Mouse (Mus musculus) lung, adult 2 months (tissue): ENCODE measurements at regions not wholly inside any gene's neighbourhood (a gene's known extent, or its start where the extent isn't known, plus 50 kb on each side); places are given as distances from the start of the nearest gene placed in this dataset.

Experiments
- DNase-seq: peaks from one replicate; pipeline ENCODE4 v3.0.0; 2022
- H3K4me1 ChIP-seq: fragments of 200-500 bp; 2 replicates; pipeline ENCODE4 v1.6.1; 2011; ENCODE audit warnings: low read length; ENCODE audit not compliant: control insufficient read depth, insufficient read depth
- H3K4me3 ChIP-seq: fragments of 200-500 bp; replicated peaks from 2 replicates; pipeline ENCODE3; 2011; ENCODE audit warnings: low read depth, mild to moderate bottlenecking, control low read depth, low read length; ENCODE audit errors: extremely low read depth
- CTCF ChIP-seq: fragments of 200-500 bp; IDR thresholded peaks from 2 replicates; pipeline ENCODE4 v1.5.1; 2011; ENCODE audit warnings: mild to moderate bottlenecking, low read length, control low read depth; ENCODE audit not compliant: insufficient read depth
- POLR2A ChIP-seq: fragments of 200-500 bp; IDR thresholded peaks from 2 replicates; pipeline ENCODE4 v1.6.1; 2011; ENCODE audit warnings: low read depth, mild to moderate bottlenecking, control low read depth, low read length, borderline replicate concordance; ENCODE audit errors: extremely low read depth
- WGBS: fragments of 180-500 bp; shearing (Covaris S2); methylation state at CpG from one replicate; pipeline ENCODE4 v1.1.7; 2018; 5-methylcytosine and 5-hydroxymethylcytosine counted together

DNA sequence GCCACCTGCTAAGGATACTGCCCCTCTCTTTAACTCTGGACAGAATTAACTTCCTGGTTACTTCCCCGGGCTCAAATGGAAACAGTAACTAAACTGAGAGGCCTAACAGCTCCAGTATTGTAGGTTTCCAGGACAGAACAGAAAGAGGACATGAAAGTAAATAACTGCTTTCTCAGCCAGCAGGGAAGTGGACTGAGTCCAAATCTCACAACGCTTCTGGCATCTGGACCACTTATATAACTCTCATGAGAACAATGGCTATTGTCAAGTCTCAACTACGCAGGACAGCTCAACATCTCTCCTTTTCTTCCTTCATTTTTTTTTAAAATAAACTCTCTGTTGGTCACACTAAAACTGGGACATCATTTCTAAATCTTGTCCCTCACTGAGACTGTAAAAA, 594.8 kb downstream of the Rapgef2 start:
- Histone ChIP-seq H3K4me1 (no peaks in the 10 kb centered on the region), H3K4me3 (no peak overlapping the region)
- WGBS = 13% methylated on average over 3 of the region's 3 CpGs
- TF ChIP-seq CTCF (no peak), POLR2A (no peak)
- DNase-seq = no peak

DNA sequence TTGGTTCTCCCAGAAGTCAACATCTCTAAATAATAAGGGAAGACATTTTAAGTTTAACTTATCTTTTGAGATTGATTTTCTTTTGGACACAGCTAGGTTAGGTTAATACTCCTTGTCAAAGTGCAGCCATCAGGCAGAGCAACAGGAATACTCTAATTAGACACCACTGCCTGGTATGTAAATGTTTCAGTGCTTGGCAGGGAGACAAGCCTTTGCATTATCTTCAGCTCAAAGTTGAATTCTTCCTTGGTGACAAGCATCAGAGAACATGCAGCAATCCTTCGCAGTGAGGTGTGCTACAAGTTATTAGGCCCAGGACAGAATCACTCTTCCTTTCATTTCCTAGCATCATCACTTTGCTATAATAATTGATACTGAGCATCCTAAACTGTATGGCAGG, 608.7 kb downstream of the Rapgef2 start:
- no peak overlapping the region for H3K4me3 ChIP-seq
- no peaks in the 10 kb centered on the region for H3K4me1 ChIP-seq
- WGBS = 95% methylated on average over 1 of the region's 1 CpGs
- no peak for DNase-seq
- no peak for TF ChIP-seq POLR2A
- no peak for TF ChIP-seq CTCF

DNA sequence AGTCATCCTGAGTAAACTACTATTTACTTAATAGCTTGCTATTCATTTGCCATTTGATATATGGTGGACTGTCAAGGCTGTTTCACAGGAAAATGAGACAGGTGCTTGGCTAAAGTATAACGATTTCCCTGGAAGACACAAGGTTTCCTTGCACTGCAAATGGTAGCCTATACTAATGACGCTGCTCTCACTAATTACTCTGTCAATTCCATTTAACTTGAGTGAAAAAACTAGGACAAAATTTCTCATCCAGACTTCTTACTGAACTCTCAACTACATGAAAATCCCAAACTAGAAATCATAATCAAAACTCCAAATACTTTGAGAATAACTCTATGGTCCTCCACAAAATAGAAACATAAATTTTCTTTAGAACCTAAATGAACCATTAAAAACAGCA, 609.5 kb downstream of the Rapgef2 start:
- no peaks in the 10 kb centered on the region for H3K4me1 ChIP-seq
- no peak overlapping the region for H3K4me3 ChIP-seq
- 88% methylated on average over 2 of the region's 2 CpGs for WGBS
- TF ChIP-seq POLR2A (no peak), CTCF (no peak)
- no peak for DNase-seq

DNA sequence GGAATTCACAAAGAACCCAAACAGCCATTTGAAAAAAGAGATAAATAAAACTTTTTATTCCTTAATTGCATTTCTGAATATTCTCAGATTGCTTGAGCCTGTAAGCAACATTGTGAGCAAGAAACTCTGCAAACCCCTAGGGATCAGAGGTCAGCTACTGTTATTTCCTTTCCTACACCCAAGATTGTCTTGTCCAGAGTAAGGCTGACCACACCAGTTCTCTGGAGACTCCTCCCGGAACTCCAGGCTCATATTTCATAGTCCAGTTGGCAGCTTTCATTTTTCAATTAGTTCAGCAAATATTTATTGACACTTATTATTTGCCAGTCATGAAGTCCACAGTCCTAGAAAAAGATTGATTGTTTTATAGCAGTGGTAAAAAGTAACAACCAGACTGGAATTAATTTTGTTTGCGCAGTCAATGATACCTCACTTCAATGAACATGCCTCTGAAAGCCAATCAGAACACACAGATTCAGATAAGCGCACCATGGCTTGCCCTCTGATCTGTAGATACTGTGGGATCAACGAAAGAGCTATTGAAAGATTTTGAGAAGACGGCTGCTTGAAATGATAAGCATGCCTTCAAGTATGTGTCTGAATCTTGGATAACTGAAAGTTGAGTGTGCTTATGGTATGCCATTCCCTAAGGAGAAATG, 611.7 kb downstream of the Rapgef2 start:
- DNase-seq = no peak
- TF ChIP-seq CTCF = no peak
- no peak for TF ChIP-seq POLR2A
- Histone ChIP-seq H3K4me3 (no peak overlapping the region), H3K4me1 (no peaks in the 10 kb centered on the region)
- 63% methylated on average over 5 of the region's 5 CpGs for WGBS

DNA sequence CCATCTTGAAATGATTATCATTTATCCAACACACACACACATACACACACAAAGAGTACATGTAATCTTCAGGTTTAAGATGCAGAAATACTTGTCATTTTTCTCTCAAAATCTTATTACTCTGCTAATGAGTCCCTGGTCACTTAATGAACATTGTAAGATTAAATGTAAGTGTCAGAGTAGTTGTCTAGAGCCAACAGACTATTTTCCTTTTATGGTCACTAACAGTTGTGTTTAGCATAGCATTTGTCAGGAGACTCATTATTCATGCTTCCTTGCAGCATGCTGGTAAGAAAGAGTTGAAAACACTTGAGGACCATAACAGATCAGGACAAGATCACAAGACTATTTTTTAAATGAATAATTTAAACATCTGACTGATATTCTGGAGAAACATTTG, 618.3 kb downstream of the Rapgef2 start:
- DNase-seq = no peak
- TF ChIP-seq POLR2A (no peak), CTCF (no peak)
- H3K4me3 ChIP-seq = no peak overlapping the region

DNA sequence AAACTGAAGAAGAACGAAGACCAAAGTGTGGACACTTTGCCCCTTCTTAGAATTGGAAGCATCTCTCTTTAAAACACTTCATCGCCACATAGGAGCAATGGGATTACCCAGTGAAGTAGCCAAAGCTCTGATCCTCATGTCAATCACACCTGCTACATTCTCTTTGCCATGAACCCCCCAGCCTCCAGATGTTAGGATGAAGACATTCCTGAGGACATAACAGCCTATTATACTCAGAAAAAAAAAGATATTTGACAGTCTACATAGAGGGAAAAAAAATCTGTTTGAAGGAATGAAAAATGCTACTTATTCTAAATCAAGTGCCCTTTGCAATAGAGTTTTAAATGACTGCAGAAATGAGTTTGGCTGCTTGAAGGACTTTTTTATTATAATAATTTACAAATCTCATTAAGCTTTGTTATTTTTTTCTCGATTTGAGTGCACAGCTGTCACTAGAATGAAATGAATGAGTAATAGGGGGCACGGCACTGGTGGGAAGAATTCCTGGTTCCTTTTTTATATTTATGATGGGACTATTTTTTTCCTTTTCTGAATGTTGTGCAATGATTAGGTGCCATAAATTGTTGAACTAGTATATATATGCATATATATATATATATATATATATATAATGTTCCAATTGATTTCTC, 618.8 kb downstream of the Rapgef2 start:
- no peaks in the 10 kb centered on the region for H3K4me1 ChIP-seq
- no peak for DNase-seq
- no peak overlapping the region for H3K4me3 ChIP-seq
- WGBS = 59% methylated on average over 4 of the region's 4 CpGs
- TF ChIP-seq POLR2A (no peak), CTCF (no peak)

More for the DNA sequence above, 618.3 kb downstream of the Rapgef2 start:
- H3K4me1 ChIP-seq = no peaks in the 10 kb centered on the region

DNA sequence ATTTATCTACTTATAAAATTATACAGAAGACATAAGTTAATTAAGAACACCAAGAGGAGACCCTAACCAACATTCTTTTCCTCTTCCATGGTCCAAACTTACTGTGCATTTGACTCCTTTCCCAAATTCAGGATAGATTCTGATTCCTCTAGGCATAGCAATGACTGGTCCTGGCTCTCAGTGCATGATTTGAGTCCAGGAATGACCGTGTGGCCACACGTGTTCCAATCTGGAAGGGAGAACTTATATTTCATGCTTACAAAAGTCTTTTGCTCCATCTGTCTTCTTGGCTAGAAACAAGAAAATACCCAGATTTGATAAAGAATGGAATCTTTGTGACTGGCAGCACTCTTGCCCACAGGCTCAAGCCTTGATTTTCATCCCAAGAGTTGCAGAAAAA, 638.2 kb downstream of the Rapgef2 start:
- WGBS = 78% methylated on average over 2 of the region's 2 CpGs
- no peak for TF ChIP-seq POLR2A
- no peak for TF ChIP-seq CTCF
- Histone ChIP-seq H3K4me3 (no peak overlapping the region), H3K4me1 (no peaks in the 10 kb centered on the region)
- no peak for DNase-seq

DNA sequence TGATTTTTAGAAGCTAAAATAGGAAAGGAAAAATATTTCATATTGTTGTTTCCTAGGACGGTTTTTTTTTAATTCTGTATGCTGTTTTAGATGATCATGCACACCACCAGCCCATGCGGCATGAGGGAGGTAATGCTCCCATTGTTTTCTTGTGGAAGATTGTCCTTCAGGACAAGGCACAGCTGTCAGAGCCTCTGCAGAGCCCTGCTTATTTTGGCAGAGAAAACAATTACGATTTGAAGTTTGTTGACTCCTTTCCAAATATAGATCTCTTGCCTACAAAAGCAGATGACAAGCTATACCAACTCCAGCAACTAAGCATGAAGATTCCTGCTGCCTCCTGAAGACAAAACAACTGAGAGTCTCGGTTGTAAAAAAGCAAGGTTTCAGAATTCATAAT, 650.9 kb downstream of the Rapgef2 start:
- no peak for TF ChIP-seq CTCF
- no peak for TF ChIP-seq POLR2A
- DNase-seq = no peak
- no peak overlapping the region for H3K4me3 ChIP-seq
- WGBS = 33% methylated on average over 4 of the region's 4 CpGs
- H3K4me1 ChIP-seq = no peaks in the 10 kb centered on the region

DNA sequence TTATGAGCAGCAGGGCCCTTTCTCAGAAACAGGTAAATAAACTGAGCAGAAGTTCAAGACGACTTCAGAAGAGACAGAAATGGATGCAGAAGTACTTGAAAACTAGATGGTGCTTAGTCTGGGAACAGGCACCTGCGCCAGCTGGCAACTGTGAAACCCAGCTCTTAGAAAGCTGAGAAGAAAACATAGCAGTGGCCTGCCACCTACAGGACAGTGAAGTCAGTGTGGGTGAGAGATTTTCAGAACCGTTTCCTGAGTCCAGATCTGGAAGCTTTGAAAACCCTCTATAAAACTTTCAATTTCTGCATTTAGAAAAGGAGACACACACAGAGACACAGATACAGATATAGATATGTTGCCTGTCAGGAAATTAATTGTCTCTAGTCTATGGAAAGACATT, 667.4 kb downstream of the Rapgef2 start:
- WGBS = 34% methylated on average over 3 of the region's 3 CpGs
- no peaks in the 10 kb centered on the region for H3K4me1 ChIP-seq
- H3K4me3 ChIP-seq = no peak overlapping the region
- DNase-seq = no peak
- TF ChIP-seq POLR2A = no peak
- no peak for TF ChIP-seq CTCF

DNA sequence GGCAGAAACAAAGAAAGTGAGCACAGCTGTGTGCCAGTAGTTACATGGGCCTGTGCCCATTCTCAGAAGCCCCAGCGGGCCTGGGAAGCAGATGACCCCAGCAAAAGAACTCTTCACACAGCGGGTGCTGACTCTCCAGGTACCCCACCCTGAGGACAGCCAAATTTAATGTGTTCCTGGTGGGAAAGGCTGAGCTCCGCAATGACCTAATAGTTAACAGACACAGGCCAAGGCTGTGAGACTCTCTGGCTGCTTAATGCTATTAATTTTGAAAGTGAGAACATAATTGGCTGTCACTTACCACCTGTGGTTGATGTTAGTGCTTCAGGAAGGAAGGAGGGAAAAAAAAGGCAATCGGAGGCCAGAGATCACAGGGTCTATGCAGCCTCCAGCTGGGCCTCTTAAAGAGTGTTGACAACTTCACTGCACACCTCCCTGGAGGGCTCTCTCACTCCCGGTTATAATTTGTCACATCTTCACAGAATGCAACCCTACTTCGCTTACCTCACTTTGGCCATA, 691.5 kb downstream of the Rapgef2 start:
- Histone ChIP-seq H3K4me3 (no peak overlapping the region), H3K4me1 (no peaks in the 10 kb centered on the region)
- WGBS = 22% methylated on average over 6 of the region's 6 CpGs
- no peak for TF ChIP-seq CTCF
- no peak for DNase-seq
